Mouse (Mus musculus) cortical plate, adult 2 months (tissue): ENCODE results near the gene Fam3a. TPM values are rescaled to one million over a fixed set of nuclear protein-coding genes. Genes with fewer than 3 reads are reported as not detected.
A peak's percentile ranks its signal among the peaks of the same experiment; 100 is the strongest.

Experiments
- H3K27ac ChIP-seq: fragments of 200-500 bp; 2 replicates; pipeline ENCODE4 v1.5.1; 2012; ENCODE audit warnings: low read length, control low read depth, inconsistent platforms; ENCODE audit not compliant: insufficient read depth
- H3K4me1 ChIP-seq: fragments of 200-500 bp; 2 replicates; pipeline ENCODE4 v1.6.1; 2011; ENCODE audit warnings: low read length; ENCODE audit not compliant: control insufficient read depth, insufficient read depth
- H3K4me3 ChIP-seq: fragments of 200-500 bp; 2 replicates; pipeline ENCODE4 v1.5.1; 2011; ENCODE audit warnings: mild to moderate bottlenecking, low read length, control low read depth; ENCODE audit not compliant: insufficient read depth
- CTCF ChIP-seq: fragments of 200-500 bp; IDR thresholded peaks from 2 replicates; pipeline ENCODE4 v1.5.1; 2011; ENCODE audit warnings: mild to moderate bottlenecking, control low read depth, low read length; ENCODE audit not compliant: insufficient read depth; ENCODE audit errors: extremely low read depth
- POLR2A ChIP-seq: fragments of 200-500 bp; IDR thresholded peaks from 2 replicates; pipeline ENCODE4 v1.6.1; 2011; ENCODE audit warnings: mild to moderate bottlenecking, low read length, control low read depth; ENCODE audit not compliant: insufficient read depth; ENCODE audit errors: extremely low read depth
- polyA plus RNA-seq: library from polyadenylated mRNA; depleted of rRNA; stranded (reverse); fragments of >200 nt; gene quantifications from 2 replicates; pipeline ENCODE4 v1.2.3, GENCODE M21; 2012; rRNA removed

Gene Fam3a
- polyA plus RNA-seq, 1 experiment: 31.6 TPM

- H3K4me3 ChIP-seq: peak overlapping the region; percentile 45
- no peak for TF ChIP-seq CTCF
- TF ChIP-seq POLR2A: no peak
- H3K27ac ChIP-seq: no peak overlapping the region
- no peaks in the 10 kb centered on the region; the same call in 1 of the 2 replicates for H3K4me1 ChIP-seq
These were observed 40.2 kb downstream of the Fam3a start for GRCm38 (mm10) chrX:74352645-74353466.

Other genes starting within 250 kb of the Fam3a start
- not detected in 2 replicates for gene Tex28, start 225.4 kb downstream of the Fam3a start, polyA plus RNA-seq
- 0.04 and 0.09 TPM in 2 replicates for gene Tktl1, start 216.0 kb downstream of the Fam3a start, polyA plus RNA-seq
- gene Flna, start 143.5 kb downstream of the Fam3a start, polyA plus RNA-seq: 157 and 175 TPM in 2 replicates
- gene Emd, start 138.6 kb downstream of the Fam3a start, polyA plus RNA-seq: 41.9 and 43.6 TPM in 2 replicates
- 770 and 800 TPM in 2 replicates for gene Rpl10, start 122.5 kb downstream of the Fam3a start, polyA plus RNA-seq
- gene Taz, start 111.4 kb downstream of the Fam3a start, polyA plus RNA-seq: 83.0 and 101 TPM in 2 replicates
- 5.3 TPM in 2 replicates for gene Dnase1l1, start 110.9 kb downstream of the Fam3a start, polyA plus RNA-seq
- 477 and 483 TPM in 2 replicates for gene Atp6ap1, start 96.2 kb downstream of the Fam3a start, polyA plus RNA-seq
- gene Gdi1, start 88.3 kb downstream of the Fam3a start, polyA plus RNA-seq: 792 and 862 TPM in 2 replicates
- gene Fam50a, start 80.2 kb downstream of the Fam3a start, polyA plus RNA-seq: 41.0 and 51.5 TPM in 2 replicates
- 39.9 and 44.7 TPM in 2 replicates for gene Plxna3, start 64.2 kb downstream of the Fam3a start, polyA plus RNA-seq
- 51.6 and 54.4 TPM in 2 replicates for gene Lage3, start 39.7 kb downstream of the Fam3a start, polyA plus RNA-seq
- 82.9 and 83.8 TPM in 2 replicates for gene Ubl4a, start 20.1 kb downstream of the Fam3a start, polyA plus RNA-seq
- 4.2 and 5.2 TPM in 2 replicates for gene Slc10a3, start 19.9 kb downstream of the Fam3a start, polyA plus RNA-seq
- 21.3 and 22.1 TPM in 2 replicates for gene Ikbkg, start within 50 bp of the Fam3a start, polyA plus RNA-seq
- 27.4 and 31.2 TPM in 2 replicates for gene G6pdx, start 35.9 kb upstream of the Fam3a start, polyA plus RNA-seq
- gene Gm6880, start 88.1 kb upstream of the Fam3a start, polyA plus RNA-seq: not detected in 2 replicates
- not detected in 2 replicates for gene Olfr1326-ps1, start 181.6 kb upstream of the Fam3a start, polyA plus RNA-seq
- gene Olfr1325, start 199.4 kb upstream of the Fam3a start, polyA plus RNA-seq: not detected in 2 replicates